Mouse (Mus musculus): Measurements from ENCODE around the gene Steap3.

Gene Steap3

DNA sequence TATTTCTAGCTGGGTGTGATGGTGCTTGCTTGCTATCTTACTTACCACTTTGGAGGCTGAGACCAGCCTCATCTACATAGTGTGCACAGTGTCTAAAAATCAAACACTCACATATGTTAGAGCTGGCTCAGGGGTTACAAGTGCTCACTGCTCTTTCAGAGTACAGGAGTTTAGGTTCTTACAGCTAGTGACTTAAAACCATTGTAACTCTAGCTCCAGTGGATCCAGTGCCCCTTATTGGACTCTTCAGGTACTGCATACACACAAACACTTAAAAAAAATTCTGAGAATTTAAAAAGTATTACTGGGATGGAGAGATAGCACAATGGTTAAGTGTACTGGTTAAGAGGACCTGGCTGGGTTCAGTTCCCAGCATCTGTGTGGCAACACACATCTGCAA is 125.5 kb downstream of the Steap3 start:
- DNase-seq (ENCODE audit: low spot score in 2 of 2), result no peak

DNA sequence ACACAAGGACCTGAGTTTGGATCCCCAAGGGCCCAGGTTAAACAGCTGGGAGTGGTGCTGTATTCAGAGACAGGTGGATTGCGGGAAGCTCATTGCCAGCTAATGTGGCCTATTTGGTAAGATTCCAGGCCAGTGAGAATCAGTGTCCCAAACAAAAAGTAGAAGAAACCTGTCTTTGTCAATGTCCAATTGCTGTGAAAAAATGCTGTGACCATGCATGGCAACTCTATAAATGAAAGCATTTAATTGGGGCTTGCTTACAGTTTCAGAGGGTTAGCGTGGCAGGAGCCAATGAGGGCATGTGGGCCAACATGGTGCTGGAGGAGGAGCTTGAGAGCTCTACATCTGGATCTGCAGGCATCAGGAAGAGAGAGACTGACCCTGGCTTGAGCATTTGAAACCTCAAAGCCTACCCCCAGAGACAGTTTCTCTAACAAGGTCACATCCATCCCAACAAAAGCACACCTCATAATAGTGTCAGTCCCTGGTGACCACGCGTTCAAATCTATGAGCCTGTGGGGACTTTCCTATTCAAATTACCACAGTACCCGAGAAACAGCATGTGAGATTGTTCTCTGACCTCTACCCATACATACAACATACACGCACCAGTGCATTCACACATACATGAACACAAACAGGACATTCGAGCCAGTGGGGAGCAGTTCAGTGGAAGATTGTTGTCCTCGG is 126.8 kb downstream of the Steap3 start:
- DNase-seq (ENCODE audit: low spot score in 2 of 2), result no peak

DNA sequence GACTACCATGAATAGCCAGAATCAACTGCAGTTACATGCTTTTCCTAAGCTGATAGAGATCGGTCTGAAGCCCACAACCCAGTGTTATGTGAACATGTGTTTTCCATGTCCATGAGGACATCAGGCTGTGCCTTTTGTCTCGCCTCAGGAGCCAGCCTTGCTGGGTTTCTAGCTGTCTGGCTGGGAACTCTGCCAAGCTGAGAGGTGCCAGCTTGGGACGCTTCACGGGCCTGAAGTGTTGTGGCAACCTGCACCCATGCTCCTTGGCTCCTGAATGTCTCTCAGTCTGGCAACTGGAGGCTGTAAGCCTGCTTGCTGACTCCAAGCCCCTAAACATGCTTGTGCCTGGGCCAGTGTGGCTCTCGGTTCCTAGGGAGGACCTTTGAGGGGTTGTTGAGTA is 130.0 kb downstream of the Steap3 start:
- no peak for DNase-seq (ENCODE audit: low spot score in 2 of 2)

All from thymus, postnatal 10 days (tissue).